Mouse (Mus musculus): ENCODE data around the gene Vps51.

DNA sequence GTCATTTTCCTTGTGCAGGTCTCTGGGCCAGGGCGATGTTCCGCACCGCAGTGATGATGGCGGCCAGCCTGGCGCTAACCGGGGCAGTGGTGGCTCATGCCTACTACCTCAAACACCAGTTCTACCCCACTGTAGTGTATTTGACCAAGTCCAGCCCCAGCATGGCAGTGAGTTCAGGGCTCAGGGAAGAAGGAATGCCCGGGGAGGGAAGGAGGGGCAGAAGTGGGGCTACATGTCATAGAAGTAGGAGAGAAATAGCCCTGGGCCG is 29.2 kb downstream of the Vps51 start:
- TF ChIP-seq POLR2A (IDR thresholded peaks at IDR 0.05; ENCODE audit: extremely low read depth, insufficient read depth, low read length) (no peak), CTCF (IDR thresholded peaks at IDR 0.05; ENCODE audit: extremely low read depth, insufficient read depth, low read length) (no peak)
